ENCODE assay signal across 14 mouse cellular contexts in the genomic region with DNA sequence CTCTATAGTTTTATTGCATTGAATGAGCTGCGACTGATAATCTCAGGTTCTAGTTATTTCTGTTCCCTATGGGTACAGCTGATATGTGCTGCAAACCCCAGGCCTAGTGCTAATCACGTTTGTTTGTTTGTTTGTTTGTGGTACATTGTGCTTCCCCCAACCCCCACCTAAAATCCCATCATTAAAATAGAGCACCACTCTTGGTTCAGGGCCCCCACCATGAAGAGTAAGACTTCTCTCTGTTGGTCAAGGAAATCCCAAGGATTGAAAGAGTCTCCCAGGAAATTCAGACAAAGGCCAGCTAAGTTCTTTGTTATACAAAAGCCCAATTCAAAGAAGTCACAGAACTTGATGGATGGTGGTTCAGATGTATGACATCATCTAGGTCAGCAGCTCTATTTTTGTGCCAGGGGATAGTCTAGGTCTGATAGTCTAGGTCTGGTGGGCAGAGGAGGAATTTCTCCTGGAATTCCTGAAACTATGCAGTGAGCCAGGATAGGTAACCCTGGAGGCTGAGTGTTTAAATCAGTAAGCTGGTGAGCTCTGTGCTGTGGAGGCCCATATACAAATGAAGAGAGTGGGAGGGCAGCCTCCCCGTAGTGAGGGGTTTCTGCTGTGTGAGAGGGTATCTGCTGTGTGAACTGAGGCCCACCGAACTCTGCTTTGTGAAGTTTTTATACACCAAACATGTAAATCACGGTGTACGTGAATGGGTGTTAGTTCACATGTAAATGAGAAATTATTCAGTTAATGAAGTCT.
DNase-seq lines count a peak whose midpoint lies in the region; ATAC-seq lines count a peak whose summit lies in the region.
"Had no signal": no experiment of that assay in that cellular context is flagged by ENCODE, and none has a peak within 500 bp of the region (broad histone marks: within the 10 kb centered on the region; RNA-seq: fewer than 3 reads in every experiment).

No protein-coding gene starts in this region.

- DNase-seq in ES-CJ7 (ENCODE audit: low read depth, low spot score): peak; percentile 18
- peak; percentile 29 for DNase-seq in embryo, embryonic 11 days
- no peak for DNase-seq in frontal cortex, postnatal 14 days (ENCODE audit: low spot score in 2 of 2)
- no peak for DNase-seq in right cerebral cortex, adult 18-20 months
- DNase-seq in lung, postnatal 4 days: no peak
- DNase-seq: cerebellum, postnatal 36 days; gastrocnemius, postnatal 14 days; kidney, postnatal 4 days; lung, embryonic 14.5 days had no signal

- peaks cover 21% of the 10 kb centered on the region for H3K4me1 ChIP-seq in hindbrain, embryonic 12.5 days
- peaks cover 7% of the 10 kb centered on the region for H3K4me1 ChIP-seq in midbrain, embryonic 15.5 days
- H3K4me1 ChIP-seq: limb, embryonic 15.5 days had no signal

- H3K9me3 ChIP-seq in hindbrain, embryonic 12.5 days (replicated peaks): no peaks in the 10 kb centered on the region
- H3K9me3 ChIP-seq in midbrain, embryonic 15.5 days: no peaks in the 10 kb centered on the region
- H3K9me3 ChIP-seq: limb, embryonic 15.5 days had no signal

- peak; percentile 78 for ATAC-seq in hindbrain, embryonic 12.5 days (ENCODE audit: low FRiP score)
- ATAC-seq in midbrain, embryonic 15.5 days (replicated peaks): peak; percentile 67
- ATAC-seq in inflammation-experienced regulatory T-cells, adult 6 months: no peak
- ATAC-seq: intestine, embryonic 16.5 days had no signal

- no peak overlapping the region for H3K9ac ChIP-seq in hindbrain, embryonic 12.5 days
- no peak overlapping the region for H3K9ac ChIP-seq in midbrain, embryonic 15.5 days
- H3K9ac ChIP-seq: limb, embryonic 15.5 days; lung, embryonic 14.5 days had no signal

- no peak overlapping the region for H3K4me3 ChIP-seq in hindbrain, embryonic 12.5 days
- H3K4me3 ChIP-seq in midbrain, embryonic 15.5 days: no peak overlapping the region
- H3K4me3 ChIP-seq: limb, embryonic 15.5 days had no signal

- H3K4me2 ChIP-seq in hindbrain, embryonic 12.5 days (replicated peaks): no peak overlapping the region
- no peak overlapping the region for H3K4me2 ChIP-seq in midbrain, embryonic 15.5 days
- H3K4me2 ChIP-seq: limb, embryonic 15.5 days; lung, embryonic 14.5 days had no signal

- H3K36me3 ChIP-seq in hindbrain, embryonic 12.5 days: no peaks in the 10 kb centered on the region
- H3K36me3 ChIP-seq in midbrain, embryonic 15.5 days (replicated peaks): no peaks in the 10 kb centered on the region
- H3K36me3 ChIP-seq: limb, embryonic 15.5 days had no signal

- 31% methylated on average over 6 of the region's 6 CpGs for WGBS in hindbrain, embryonic 12.5 days
- 25% methylated on average over 6 of the region's 6 CpGs for WGBS in midbrain, embryonic 15.5 days

- H3K27me3 ChIP-seq in hindbrain, embryonic 12.5 days: no peaks in the 10 kb centered on the region
- H3K27me3 ChIP-seq in midbrain, embryonic 15.5 days (replicated peaks): no peaks in the 10 kb centered on the region
- H3K27me3 ChIP-seq: limb, embryonic 15.5 days had no signal

- peak overlapping the region; percentile 55 for H3K27ac ChIP-seq in hindbrain, embryonic 12.5 days
- 0 out of 2 replicates have a peak overlapping the region, but pooled peaks have one; percentile 12 for H3K27ac ChIP-seq in midbrain, embryonic 15.5 days
- H3K27ac ChIP-seq: limb, embryonic 15.5 days had no signal

Comparison
In these comparisons a context has a peak if more than half of its experiments do, and no peak if none do; other contexts are left out.
1. DNase-seq: peak in ES-CJ7 (single experiment) and embryo, embryonic 11 days (single experiment); none in frontal cortex, postnatal 14 days (0 of 2), right cerebral cortex, adult 18-20 months (single experiment) and lung, postnatal 4 days (0 of 2).